Mouse (Mus musculus): ENCODE results near the gene Ly6g5b.

- no peak for TF ChIP-seq GATA1 (IDR thresholded peaks at IDR 0.05; ENCODE audit: borderline replicate concordance, low read length)
- no peak for TF ChIP-seq CTCF (IDR thresholded peaks at IDR 0.05; ENCODE audit: low read depth, low read length)
Observed at GRCm38 (mm10) chr17:35096597-35096996, 18.6 kb downstream of the Ly6g5b start.

Data from G1E (cell line).